Mouse (Mus musculus) CD4-positive, CD25-positive, alpha-beta regulatory T cell, adult 2 months (primary cell): Measurements from ENCODE around the gene Pxmp2.
A peak's percentile ranks its signal among the peaks of the same experiment; 100 is the strongest.

Experiments used
- DNase-seq: peaks from one replicate; pipeline ENCODE4 v3.0.0-alpha.2; 2012; ENCODE audit warnings: low read depth, low spot score

The Pxmp2 gene

DNA sequence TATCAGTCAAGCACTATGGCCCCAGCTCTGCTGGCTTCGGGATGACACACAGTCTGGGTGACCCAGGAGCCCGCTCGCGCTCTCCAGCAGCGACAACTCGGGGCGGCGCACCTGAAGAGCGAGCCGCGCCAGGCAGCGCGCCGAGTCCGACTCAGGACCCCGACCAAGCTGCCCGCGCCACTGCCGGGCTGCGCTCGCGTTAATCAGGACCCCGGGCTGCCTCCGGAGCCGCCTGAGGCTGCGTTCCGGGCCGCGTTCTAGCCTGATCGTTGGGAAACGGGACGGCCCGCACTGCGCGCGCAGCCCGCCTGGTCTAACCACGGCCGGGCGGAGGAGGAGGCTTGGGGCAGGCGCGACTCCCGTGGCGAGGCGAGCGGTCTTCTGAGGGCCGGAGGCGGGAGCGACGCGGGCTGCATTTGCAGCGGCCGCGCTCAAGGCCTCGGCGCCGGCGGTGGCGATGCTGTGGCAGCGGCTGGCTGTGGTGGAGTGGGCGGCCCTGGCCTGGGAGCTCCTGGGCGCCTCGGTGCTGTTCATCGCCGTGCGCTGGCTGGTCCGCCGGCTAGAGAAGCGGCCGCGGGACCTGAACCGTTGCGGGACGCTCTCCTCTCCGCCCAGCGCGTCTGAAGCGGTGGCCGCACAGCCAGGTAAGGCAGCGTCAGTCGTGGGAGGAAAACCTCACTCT is 55.1 kb downstream of the Pxmp2 start, which contains the start of gene Ankle2:
Gene Ankle2, plus strand, starts transcription at position 225 of the 682 bp plus-strand sequence.
- DNase-seq: peak; percentile 95

DNA sequence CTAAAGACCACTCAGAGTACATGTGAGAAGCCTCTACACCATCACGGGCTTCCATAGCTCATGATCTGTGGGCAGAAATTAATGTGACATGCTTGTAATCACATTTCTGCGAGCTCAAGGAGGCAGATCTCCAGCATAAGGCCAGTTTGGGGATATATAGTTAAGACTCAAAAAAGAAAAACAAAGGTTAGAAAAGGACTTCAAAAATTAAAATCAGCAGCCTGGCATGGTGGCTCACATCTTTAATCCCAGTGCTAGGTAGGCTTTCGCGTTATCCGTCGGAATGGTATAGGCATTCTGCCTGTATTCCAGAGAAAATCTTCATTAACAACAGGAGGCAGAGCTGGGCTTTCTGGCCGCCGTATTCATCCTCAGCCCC is 55.6 kb downstream of the Pxmp2 start:
- no peak for DNase-seq

DNA sequence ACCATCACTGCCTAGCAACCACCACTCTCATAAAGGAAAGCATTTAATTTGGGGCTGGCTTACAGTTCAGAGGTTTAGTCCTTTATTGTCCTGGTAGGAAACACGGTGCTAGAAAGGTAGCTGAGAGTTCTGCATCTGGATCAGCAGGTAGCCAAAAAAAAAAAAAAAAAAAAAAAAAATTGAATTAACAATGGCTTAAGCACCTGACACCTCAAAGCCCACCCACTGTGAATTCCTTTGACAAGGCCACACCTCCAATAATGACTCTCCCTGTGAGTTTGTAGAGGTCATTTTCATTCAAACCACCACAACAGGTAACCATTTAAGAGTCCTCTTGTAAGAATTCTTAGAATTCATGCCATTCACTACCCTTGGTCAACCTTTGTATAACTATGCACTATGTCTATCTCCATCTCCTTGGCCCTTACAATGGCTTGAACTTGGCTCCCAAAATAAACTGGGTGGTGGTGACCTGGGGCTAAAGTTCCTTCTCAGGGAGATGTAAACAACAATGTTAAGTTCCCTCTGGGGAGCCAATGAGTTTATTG is 58.6 kb downstream of the Pxmp2 start:
- DNase-seq: no peak

DNA sequence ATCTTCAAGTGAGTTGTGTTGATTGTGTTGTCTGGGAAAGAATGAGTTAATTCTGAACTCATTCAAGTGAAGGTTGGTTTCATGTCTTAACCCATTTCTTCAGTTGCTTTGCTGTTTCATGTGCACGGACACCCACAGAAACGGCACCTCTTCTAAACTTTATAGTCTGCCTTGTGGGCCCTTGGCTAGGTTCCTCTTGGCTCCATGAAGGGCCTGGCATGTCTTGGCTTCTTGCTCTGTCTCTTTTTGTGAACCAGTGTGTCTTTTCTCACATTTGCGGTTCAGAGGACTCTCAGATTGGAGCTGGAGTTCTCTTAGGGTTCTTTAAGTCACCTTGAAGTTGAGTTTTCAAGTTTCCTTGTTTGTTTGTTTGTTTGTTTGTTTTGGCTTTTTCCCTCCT is 60.9 kb downstream of the Pxmp2 start:
- DNase-seq: no peak
